Mouse (Mus musculus) neural tube, embryonic 13.5 days (tissue): Measurements from ENCODE around the gene Gm10945. TPM values are rescaled to one million over a fixed set of nuclear protein-coding genes. Genes with fewer than 3 reads are reported as not detected.

Source experiments
- polyA plus RNA-seq: library from polyadenylated mRNA; unstranded; fragments of >200 nt; fragmentation: Nextera tagmentation; extraction: Ambion mirVana; gene quantifications from 2 replicates; pipeline ENCODE4 v1.2.1, GENCODE M21; 2015

The Gm10945 gene
- polyA plus RNA-seq, 1 experiment from 2014 or later, result not detected

Other genes with a start within 250 kb of the Gm10945 start
- 1.1 and 1.5 TPM in 2 replicates for gene Oprm1, start 3.3 kb downstream of the Gm10945 start, polyA plus RNA-seq